Mouse (Mus musculus): ENCODE data around the gene Atad2b. TPM values are rescaled to one million over a fixed set of nuclear protein-coding genes. Genes with fewer than 3 reads are reported as not detected.
"Not testable (repeated sequence)": the region's sequence is repeated elsewhere in the genome, so short reads cannot be mapped to it uniquely, and the experiment has no call there.

Gene Atad2b
- 10 to 100 TPM; 26.6 to 29.4 TPM for total RNA-seq (2021)

DNA sequence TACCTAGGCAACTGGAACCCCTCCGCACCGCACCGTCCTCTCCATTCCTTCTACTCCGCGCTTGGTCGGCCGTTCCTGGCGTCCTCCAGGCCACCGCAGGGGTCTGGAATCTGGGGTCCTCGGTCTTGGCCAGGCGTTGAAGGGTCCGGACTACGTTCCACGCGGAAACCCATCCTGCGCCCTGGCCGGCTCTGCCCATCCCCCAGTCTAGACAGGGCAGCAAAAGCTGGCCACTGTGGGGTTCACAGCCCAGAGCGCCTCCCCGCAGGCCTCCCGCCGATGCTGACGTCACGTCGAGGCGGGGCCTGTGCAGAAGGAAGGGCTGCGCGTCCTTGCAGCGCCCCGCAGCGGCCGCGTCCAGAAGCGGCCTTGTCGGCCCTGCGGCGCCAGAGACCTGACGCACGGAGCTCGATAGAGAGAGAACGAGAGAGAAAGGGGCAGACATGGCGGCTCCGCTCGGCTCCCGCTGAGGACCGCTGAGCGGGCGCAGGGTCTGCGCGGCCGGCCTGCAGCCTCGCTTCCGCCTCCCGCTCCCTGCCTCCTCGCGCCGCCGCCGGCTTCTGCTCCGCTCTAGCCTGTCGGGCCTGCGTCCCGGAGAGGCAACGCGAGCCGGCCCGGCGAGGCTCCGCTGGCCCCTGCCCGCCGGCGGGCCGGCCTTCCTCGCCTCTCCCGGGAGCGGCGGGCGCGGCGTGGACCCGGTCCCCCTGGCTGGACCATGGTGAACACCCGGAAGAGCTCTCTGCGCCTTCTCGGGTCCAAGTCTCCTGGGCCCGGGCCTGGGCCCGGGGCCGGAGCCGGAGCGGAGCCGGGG lies at the start of gene Atad2b:
Gene Atad2b (plus strand): TSS at position 360 of the 811 bp plus-strand sequence.
- DNase-seq (ENCODE audit: extremely low spot score in 1 of 2, low spot score in 2 of 2): peak; percentile 93 to 98
- intact Hi-C loops (cut with DNase I): loop anchor here (5.0 kb wide), 1 partner anchor 75 kb away; the partner anchor contains the start of genes Fkbp1b and Wdcp

DNA sequence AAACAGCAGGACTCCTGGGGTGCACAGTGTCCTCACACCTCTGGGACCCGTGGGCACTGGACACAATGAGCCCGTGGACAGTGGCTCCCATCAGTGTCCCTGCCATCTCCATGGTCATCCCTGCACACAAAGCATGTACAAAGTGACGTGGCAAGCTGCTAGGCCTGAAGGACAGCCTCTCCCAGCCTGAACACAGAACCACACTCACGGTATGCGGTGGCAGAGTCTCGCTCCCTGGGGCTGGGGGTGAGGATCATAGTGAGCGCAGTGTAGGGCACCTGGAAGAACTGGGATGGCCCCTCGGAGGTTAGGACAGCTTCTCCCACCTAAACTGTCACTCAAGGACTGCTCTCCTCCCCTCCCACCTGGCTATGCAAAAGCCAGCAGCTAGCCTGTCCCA lies 48.2 kb upstream of the Atad2b start:
- intact Hi-C loops (cut with DNase I): no loop called here
- DNase-seq (ENCODE audit: extremely low spot score in 1 of 2, low spot score in 2 of 2): no peak

DNA sequence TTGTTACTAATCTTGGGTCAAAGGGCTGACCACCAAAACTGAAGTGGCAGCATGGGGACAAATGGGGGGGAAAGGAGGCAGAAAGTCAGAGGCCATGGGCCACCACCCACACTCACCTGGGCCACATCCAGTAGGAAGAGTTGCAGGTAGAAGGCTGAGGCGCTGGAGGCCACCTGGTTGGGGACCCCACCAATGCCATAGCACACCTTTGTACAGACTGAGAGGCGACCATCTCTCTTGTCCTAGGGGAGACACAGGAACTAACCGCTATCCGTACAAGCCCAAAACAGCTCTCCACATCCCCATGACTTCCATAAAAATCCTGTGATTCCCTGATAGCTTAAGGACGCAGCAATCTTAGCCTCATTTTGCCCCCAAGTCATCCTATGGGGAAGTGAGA lies 45.9 kb upstream of the Atad2b start:
- intact Hi-C loops (cut with DNase I): no loop called here

DNA sequence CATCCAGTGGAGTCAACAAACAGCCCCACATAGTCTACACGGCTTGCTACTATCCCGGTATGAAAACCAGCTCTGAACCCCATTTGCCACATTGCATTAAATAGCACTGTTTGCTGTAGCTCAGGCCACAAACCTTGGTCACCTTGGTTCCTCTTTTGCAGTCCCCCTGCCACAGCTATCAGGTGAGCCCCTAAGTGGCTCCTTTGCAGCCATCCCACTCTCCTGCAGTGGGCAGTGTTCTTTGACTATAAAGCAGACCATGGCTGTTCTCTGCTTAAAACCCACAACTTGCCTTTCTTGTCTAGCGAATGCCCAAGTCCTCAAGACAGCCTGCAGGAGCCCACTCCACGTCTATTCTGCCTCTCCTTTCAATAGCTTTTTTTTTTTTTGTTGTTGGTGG lies 44.9 kb upstream of the Atad2b start:
- intact Hi-C loops (cut with DNase I): no loop called here

More for the DNA sequence above, 45.9 kb upstream of the Atad2b start:
- DNase-seq (ENCODE audit: extremely low spot score in 1 of 2, low spot score in 2 of 2): no peak

DNA sequence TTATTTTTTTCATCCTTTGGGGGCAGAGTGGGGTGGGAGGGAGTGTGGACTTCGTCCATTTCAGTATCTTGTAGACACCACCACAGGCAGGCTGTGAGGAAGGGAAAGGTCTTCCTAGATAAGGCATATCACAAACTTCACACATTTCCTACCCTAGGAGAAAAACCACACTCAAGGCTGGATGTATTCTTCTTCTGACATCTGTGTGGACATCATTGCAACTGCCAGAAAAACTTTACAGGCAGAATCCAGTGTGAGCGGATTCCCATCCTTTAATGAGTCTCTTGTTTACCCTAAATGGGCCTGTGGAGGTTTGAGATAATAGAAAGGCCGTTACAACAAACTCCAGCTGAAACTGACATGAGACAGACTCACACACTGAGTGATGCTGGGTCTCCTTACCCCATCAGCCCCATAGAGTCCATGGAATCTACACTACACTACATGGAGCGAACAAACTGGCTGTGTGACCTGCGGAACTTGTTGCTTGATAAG lies 44.1 kb upstream of the Atad2b start:
- DNase-seq (ENCODE audit: extremely low spot score in 1 of 2, low spot score in 2 of 2): no peak
- intact Hi-C loops (cut with DNase I): no loop called here

More for the DNA sequence above, 44.9 kb upstream of the Atad2b start:
- DNase-seq (ENCODE audit: extremely low spot score in 1 of 2, low spot score in 2 of 2): no peak

DNA sequence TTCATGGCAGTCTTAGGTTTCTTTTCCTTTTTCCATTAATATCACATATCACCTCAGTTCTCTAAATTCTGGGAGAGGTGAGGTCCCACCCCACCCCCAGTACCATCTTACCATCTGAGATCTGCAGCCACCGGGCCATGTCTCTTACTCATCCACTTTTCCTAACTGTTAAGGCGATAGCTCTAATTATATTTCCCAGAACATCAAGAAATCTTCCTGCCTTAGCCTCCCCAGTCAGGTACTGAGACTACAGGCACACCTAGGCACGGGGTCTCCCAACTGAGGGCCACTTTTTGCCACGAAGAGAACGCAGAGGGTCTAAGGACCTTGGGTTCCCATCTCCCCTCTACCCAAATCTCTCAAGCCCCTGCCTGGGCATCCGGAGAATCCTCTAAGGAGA lies 43.6 kb upstream of the Atad2b start:
- intact Hi-C loops (cut with DNase I): no loop called here
- no peak for DNase-seq (ENCODE audit: extremely low spot score in 1 of 2, low spot score in 2 of 2)

DNA sequence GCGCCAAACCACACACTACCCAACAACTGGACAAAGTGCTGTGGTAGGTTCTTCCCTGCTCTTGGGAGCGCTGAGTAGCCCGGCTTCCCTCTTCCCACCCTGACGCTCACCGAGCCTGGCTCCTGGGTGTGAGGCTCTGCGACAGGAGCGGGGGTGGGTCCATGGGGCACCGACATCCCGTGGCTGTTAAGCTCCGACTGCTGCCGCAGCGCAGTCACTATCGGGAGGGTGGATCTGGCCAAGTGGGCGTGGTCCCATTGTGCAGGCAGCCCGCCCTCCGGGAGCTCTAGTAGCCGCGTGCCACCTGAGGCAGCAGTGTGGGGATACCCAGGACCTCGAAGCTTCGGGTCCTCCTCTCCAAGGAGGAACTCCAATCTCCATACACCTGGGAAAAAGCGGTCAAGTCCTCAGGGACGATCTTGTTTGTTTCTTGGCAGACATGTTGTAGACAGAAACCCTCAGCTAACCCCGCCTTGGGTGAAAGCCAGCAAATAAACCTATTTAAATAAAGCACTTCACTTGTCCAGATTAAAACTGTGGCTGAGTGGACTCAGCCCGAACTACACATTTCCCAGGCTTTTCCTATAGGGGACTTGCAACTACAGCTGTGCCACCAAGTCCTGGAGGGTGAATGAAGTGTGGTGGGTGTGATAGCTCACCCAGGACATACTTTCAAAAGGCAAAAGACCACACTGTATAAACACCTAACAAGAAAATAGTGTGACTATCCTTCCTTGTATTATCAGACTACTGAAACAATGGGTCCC lies 42.8 kb upstream of the Atad2b start, which contains the start of gene Mfsd2b:
Gene Mfsd2b (minus strand): TSS at position 199 of the 767 bp plus-strand sequence.
- intact Hi-C loops (cut with DNase I): no loop called here
- DNase-seq (ENCODE audit: extremely low spot score in 1 of 2, low spot score in 2 of 2): peak; percentile 11 to 81

DNA sequence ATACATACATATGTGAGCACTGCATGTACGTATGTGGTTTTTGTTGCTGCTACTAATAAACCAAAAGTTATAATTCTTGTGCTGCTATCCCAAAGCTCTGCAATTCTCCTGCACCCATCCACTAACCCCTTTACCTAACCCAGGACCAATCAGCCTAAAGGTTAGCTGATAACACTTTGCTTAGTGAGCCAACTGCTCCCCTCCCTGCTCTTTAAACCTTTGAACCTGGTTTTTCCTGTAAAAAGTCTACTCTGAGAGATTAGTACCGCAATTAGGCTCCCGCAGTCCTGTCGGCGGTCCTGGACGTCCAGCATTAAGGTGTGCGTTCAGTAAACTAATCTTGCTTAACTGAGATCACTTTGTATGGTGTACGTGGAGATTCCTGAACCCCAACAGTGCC lies 41.5 kb upstream of the Atad2b start:
- DNase-seq (ENCODE audit: extremely low spot score in 1 of 2, low spot score in 2 of 2): no peak
- intact Hi-C loops (cut with DNase I): no loop called here

DNA sequence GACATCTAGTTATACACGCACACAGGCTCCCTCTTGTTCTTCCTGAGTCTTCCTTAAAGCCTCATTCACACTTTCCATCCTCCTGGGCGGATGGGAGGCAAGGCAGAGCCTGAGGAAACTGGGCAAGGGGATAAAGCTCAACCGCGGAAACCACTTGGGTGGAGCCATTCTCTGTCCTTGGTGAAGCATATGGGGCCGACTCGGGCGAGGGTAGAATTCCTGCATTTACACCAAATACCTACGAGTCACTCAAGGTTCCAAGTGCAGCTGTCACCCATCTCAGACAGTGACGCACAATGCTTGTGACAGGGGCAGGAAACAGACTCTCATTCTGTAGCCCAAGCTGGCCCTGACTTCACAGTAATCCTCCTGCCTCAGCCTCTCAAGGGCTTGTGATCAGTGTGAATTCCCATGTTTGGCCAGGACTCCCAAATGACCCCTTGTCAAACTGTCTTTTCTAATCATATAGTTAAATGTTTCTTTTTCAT lies 38.8 kb upstream of the Atad2b start:
- intact Hi-C loops (cut with DNase I): no loop called here
- no peak for DNase-seq (ENCODE audit: extremely low spot score in 1 of 2, low spot score in 2 of 2)

DNA sequence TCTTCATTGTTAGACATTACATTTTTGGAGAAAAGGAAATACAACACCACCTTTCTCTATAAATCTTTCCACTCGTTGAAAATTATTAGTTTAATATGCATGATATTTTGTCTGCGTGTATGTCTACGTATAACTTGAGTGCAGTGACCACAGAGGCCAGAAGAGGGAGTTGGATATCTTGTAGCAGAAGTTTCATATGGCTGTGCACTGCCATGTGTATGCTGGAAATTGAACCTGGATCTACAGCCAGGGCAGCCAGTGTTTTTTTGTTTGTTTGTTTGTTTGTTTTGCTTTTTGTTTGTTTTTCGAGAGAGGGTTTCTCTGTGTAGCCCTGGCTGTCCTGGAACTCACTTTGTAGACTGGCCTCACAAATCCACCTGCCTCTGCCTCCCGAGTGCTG lies 38.1 kb upstream of the Atad2b start:
- DNase-seq (ENCODE audit: extremely low spot score in 1 of 2, low spot score in 2 of 2): no peak
- intact Hi-C loops (cut with DNase I): no loop called here

DNA sequence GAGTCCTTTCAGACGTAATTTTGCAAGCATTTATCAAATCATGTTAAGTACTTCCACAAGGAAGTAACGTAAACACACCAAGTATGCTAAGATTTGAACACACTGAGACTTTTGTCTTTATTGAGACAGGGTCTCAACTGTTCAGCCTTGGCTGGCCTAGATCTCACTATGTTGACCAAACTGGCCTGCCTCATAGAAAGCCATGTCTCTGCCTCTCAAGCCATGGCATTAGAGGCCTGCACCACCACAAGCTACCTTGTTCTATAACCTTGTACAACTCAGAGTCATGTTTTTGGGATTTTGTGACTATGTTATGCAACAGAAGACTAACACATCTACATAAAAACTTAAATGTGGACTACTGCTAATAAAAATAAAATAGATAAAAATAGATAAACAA lies 35.1 kb upstream of the Atad2b start:
- no peak for DNase-seq (ENCODE audit: extremely low spot score in 1 of 2, low spot score in 2 of 2)
- intact Hi-C loops (cut with DNase I): no loop called here

DNA sequence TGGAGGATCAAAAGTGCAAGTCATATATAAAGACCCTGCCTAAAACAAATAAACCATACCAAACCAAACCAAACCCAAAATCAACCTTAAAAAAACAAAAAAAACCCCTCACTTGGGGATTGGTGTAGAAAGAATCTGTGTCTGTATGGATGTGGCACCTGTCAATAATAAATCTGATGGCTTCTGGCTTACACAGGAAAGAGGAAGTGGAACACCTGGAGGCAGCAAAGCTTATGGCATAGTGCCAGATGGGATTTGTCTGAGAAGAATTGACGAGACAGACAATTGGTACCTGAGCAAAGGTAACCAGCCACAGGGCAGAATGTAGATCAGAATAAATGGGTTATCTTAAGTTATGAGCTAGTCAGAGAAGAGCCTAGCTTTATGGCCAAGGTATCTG lies 32.1 kb upstream of the Atad2b start:
- intact Hi-C loops (cut with DNase I): no loop called here
- no peak for DNase-seq (ENCODE audit: extremely low spot score in 1 of 2, low spot score in 2 of 2)

DNA sequence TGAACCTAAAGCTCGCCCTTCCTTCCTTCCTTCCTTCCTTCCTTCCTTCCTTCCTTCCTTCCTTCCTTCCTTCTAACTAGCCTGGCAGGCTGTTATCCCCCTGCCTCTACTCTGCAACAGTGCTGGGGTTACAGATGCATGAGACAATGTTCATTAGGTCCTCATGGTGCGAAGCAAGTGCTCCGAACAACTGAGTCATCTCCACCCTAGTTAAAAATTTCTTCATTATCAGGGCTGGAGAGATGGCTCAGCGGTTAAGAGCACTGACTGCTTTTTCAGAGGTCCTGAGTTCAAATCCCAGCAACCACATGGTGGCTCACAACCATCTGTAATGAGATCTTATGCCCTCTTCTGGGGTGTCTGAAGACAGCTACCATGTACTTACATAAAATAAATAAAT lies 30.6 kb upstream of the Atad2b start:
- DNase-seq (ENCODE audit: extremely low spot score in 1 of 2, low spot score in 2 of 2); intact Hi-C loops (cut with DNase I): not testable (repeated sequence)

DNA sequence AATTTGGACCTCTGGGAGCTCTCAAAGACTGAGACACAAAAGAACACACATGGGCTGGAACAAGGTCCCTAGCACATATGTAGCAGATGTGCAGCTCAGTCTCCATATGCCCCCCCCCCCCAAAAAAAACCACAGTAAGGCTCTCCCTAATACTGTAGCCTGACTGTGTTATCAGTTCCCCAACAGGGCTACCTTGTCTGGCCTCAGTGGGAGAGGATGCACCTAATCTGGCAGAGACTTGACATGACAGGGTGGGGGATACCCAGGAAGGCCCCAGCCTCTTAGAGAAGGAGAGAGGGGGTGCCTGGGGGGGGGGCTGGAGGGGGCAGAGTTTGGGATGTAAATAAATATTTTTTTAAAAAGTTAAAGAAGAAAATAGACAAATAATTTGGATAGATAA lies 28.4 kb upstream of the Atad2b start:
- no peak for DNase-seq (ENCODE audit: extremely low spot score in 1 of 2, low spot score in 2 of 2)
- intact Hi-C loops (cut with DNase I): no loop called here

DNA sequence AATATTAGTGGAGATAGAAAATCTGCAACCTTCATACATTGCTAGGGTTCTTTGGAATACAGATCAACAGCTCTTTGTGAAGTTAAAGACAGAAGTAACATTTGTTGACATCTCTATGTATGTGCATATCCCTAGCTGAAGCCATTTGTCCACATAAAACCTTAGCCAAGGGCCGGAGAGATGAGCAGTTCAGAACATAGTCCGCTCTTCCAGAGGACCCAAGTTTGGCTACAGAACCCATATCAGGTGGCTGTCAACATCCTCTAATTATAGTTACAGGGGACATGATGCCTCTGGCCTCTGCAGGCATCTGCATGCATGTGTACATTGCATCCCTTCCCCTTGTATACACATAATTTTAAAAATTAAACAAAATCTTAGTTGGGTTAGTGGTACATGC lies 27.9 kb upstream of the Atad2b start:
- intact Hi-C loops (cut with DNase I): no loop called here
- DNase-seq (ENCODE audit: extremely low spot score in 1 of 2, low spot score in 2 of 2): no peak

DNA sequence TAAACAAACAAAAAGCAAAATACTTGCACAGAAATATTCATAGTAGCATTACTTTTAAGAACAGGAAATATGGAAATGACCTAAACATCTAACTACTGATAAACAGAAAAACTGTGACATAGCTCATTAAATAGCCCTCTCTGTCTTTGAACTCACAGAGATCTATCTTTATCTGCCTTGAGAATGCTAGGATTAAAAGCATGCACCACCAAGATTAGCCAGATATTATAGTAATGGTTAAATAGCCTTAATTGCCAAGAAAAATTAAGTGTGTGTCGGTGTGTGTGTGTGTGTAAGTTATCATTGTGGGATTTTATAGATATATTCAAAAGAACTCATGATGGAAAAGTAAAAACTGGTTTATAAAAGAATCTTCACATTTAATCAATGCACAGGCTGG lies 27.3 kb upstream of the Atad2b start:
- DNase-seq (ENCODE audit: extremely low spot score in 1 of 2, low spot score in 2 of 2): no peak
- intact Hi-C loops (cut with DNase I): no loop called here

DNA sequence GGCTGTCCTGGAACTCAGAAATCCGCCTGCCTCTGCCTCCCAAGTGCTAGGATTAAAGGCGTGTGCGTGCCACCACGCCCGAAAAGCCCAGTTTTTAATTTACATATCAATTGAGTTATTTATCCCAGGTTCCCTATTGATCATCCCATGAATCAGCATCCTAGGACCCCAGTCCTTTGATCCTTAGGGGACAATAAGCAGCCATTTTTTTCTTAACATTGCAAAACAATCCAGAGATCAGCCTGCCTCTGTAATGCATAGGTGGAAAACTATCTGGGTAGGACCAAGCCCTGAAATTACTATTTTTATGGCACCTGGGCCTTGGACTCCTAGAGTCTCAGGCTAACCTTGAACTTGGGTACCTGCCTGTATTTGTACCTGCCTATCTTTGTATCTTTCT lies 19.1 kb upstream of the Atad2b start:
- DNase-seq (ENCODE audit: extremely low spot score in 1 of 2, low spot score in 2 of 2): no peak

DNA sequence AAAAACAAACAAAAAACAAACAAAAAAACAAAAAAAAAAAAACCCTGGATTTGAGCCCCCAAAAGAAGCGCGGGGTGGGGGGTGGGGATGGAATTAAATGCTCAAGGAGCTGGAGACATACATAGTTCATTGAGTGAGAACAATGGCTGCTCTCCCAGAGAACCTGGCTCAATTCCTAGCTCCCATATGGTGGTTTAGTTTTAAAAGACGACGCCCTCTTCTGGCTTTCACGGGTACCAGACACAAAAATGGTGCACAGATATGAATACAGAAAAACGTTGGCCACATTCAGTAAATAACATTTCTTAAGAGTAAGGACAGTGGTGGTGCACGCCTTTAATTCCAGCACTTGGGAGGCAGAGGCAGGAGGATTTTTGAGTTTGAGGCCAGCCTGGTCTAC lies 11.2 kb upstream of the Atad2b start:
- DNase-seq (ENCODE audit: extremely low spot score in 1 of 2, low spot score in 2 of 2): no peak
- intact Hi-C loops (cut with DNase I): no loop called here

More for the DNA sequence above, 19.1 kb upstream of the Atad2b start:
- intact Hi-C loops (cut with DNase I): no loop called here

DNA sequence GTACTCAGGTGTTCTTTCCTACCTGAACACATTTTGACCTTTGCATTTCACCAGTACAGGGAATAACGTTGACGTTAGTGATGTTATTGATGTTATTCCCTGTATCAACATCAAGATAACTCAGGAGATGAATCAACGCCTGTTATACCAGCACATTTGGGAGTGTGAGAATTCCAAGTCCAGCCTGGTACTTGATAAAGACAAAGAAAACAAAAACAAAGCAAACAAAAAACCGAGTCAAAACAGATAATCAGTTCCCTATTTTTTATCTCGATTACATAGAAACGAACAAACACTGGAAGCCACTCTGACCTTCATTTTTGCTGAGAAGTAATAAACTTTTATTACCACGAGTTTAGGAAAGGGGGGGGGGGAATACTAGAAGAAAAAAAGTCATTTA lies 10.7 kb upstream of the Atad2b start:
- DNase-seq (ENCODE audit: extremely low spot score in 1 of 2, low spot score in 2 of 2): no peak
- intact Hi-C loops (cut with DNase I): no loop called here

Data from left cerebral cortex, postnatal 10 days (tissue).